ENCODE assay signal across 24 mouse cellular contexts in the genomic region with DNA sequence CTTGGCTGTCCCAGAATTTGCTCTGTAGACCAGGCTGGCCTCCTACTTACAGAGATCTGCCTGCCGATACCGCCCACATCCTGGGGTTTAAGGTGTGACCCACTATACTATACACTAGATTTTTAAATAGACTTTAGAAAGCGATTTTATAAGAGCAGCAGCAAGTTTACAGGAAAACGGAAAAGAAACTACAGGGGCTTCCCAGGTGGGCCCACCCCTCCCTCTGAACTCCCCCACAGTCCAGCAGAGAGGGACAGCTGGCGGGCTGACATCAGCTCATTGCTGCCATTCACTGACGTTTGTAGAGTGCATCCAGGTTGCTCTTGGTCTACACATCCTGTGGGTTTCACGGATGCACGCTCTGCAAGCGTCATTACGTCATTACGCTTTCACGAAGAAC. TPM values are rescaled to one million over a fixed set of nuclear protein-coding genes. Genes with fewer than 3 reads are reported as not detected.
DNase-seq lines count a peak whose midpoint lies in the region; ATAC-seq and TF ChIP-seq lines count a peak whose summit lies in the region.
"Had no signal": no experiment of that assay in that cellular context is flagged by ENCODE, and none has a peak within 500 bp of the region (broad histone marks: within the 10 kb centered on the region; RNA-seq: fewer than 3 reads in every experiment).

No protein-coding gene starts in this region.

- 0 out of 2 replicates have a peak overlapping the region, but pooled peaks have one; percentile 2 for H3K27ac ChIP-seq in spleen, adult 2 months (ENCODE audit: insufficient read depth, low read length)
- H3K27ac ChIP-seq: embryonic facial prominence, embryonic 13.5 days; forebrain, embryonic 10.5 days; forebrain, embryonic 15.5 days; heart, embryonic 13.5 days; hindbrain, embryonic 15.5 days; kidney, embryonic 15.5 days; liver, embryonic 12.5 days; macrophage; stomach, embryonic 15.5 days had no signal

- no peaks in the 10 kb centered on the region for H3K27me3 ChIP-seq in spleen, adult 2 months (ENCODE audit: control insufficient read depth, insufficient read depth, low read length)
- H3K27me3 ChIP-seq: CH12.LX; embryonic facial prominence, embryonic 13.5 days; forebrain, embryonic 15.5 days; heart, embryonic 13.5 days; hindbrain, embryonic 15.5 days; kidney, embryonic 15.5 days; liver, embryonic 12.5 days; stomach, embryonic 15.5 days had no signal

- ATAC-seq in inflammation-experienced regulatory T-cells, adult 6 months, result peak; percentile 70
- ATAC-seq: forebrain, embryonic 15.5 days; liver, embryonic 12.5 days; liver, postnatal 0 days; lung, postnatal 0 days had no signal

- TF ChIP-seq POLR2A in spleen, adult 2 months (IDR thresholded peaks at IDR 0.05; ENCODE audit: low read depth, low read length), result no peak

- H3K36me3 ChIP-seq in spleen, adult 2 months (ENCODE audit: control insufficient read depth, insufficient read depth, low read length), result no peaks in the 10 kb centered on the region
- H3K36me3 ChIP-seq: embryonic facial prominence, embryonic 13.5 days; forebrain, embryonic 10.5 days; forebrain, embryonic 15.5 days; heart, embryonic 13.5 days; hindbrain, embryonic 15.5 days; kidney, embryonic 15.5 days; liver, embryonic 12.5 days; stomach, embryonic 15.5 days had no signal

- peak; percentile 27 for DNase-seq in spleen, adult 12 weeks (ENCODE audit: low spot score)
- DNase-seq in spleen, postnatal 14 days (ENCODE audit: low spot score in 2 of 2), result no peak
- peak; percentile 75 to 79 for DNase-seq in B cell, adult 2 months
- peak; percentile 51 to 66 for DNase-seq in spleen, adult 2 months (ENCODE audit: low read depth in 1 of 2, low spot score in 2 of 2)
- DNase-seq in urinary bladder, postnatal 14 days (ENCODE audit: low spot score), result no peak
- DNase-seq in kidney, postnatal 36 days, result no peak
- DNase-seq in kidney, postnatal 25 days, result no peak
- DNase-seq: embryo, embryonic 11 days; heart, postnatal 10 days; layer of hippocampus, postnatal 36 days; midbrain, embryonic 14.5 days had no signal

- WGBS in spleen, adult 2 months, result 77% methylated on average over 12 of the region's 12 CpGs

- no peaks in the 10 kb centered on the region; the same call in 1 of the 2 replicates for H3K4me1 ChIP-seq in spleen, adult 2 months (ENCODE audit: control insufficient read depth, insufficient read depth, insufficient read length)
- H3K4me1 ChIP-seq: heart, embryonic 13.5 days; kidney, embryonic 15.5 days; liver, embryonic 12.5 days; stomach, embryonic 15.5 days had no signal

- TF ChIP-seq CTCF in spleen, adult 2 months (IDR thresholded peaks at IDR 0.05; ENCODE audit: extremely low read depth, insufficient read depth, insufficient read length, insufficient replicate concordance), result no peak

- no peak overlapping the region for H3K4me3 ChIP-seq in spleen, adult 2 months (ENCODE audit: extremely low read depth, insufficient read depth, insufficient read length)
- H3K4me3 ChIP-seq: embryonic facial prominence, embryonic 13.5 days; forebrain, embryonic 10.5 days; forebrain, embryonic 15.5 days; heart, embryonic 13.5 days; hindbrain, embryonic 15.5 days; kidney, embryonic 15.5 days; liver, embryonic 12.5 days; stomach, embryonic 15.5 days had no signal

RNA-seq across cellular contexts. Expression of a gene that starts 51.2 kb away (rescaled TPM):
- polyA plus RNA-seq in inflammation-experienced regulatory T-cells, adult 6 months (2017; shearing (Covaris generic)), result 10 to 100 TPM; 19.5 to 33.9 (median 33.0) TPM
- polyA plus RNA-seq in spleen, adult 2 months (2012; rRNA removed), result 32.6 and 44.6 TPM in 2 replicates

Comparison
In these comparisons a context has a peak if more than half of its experiments do, and no peak if none do; other contexts are left out.
1. DNase-seq: peak in spleen, adult 12 weeks (single experiment), B cell, adult 2 months (2 of 2) and spleen, adult 2 months (2 of 2); none in spleen, postnatal 14 days (0 of 2), urinary bladder, postnatal 14 days (single experiment), kidney, postnatal 36 days (0 of 2) and kidney, postnatal 25 days (0 of 2).